Mouse (Mus musculus): ENCODE data around the gene Slc16a2. TPM values are rescaled to one million over a fixed set of nuclear protein-coding genes. Genes with fewer than 3 reads are reported as not detected.

The Slc16a2 gene
- 1.1 TPM for polyA plus RNA-seq (2014; fragmentation: Illumina TruSeq; extraction: RNeasy Lipid Tissue Mini Kit (QIAGEN cat#74804); ENCODE audit: low replicate concordance)

DNA sequence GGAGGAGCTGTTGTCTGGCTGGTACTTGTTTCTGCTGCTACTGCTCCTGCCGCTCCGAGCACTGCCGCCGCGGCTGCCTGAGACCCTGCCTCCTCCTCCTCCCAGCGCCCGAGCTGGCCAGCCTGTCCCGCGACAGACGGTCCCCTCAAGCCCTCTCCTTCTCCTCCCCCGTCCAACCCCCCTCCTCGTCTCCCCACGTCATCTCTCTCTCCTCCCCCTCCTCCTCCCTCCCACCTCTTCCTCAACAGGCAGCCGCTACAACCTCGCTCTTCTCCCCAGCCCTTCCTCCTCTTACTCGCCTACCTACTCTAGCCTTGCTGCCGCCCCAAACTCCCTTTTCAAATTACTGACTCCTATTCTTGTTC, at the start of gene Slc16a2:
TSS of gene Slc16a2 (minus strand) at position 152 of the 365 bp plus-strand sequence.

Other genes starting within 250 kb of the Slc16a2 start
- gene Zcchc13, start 191.4 kb downstream of the Slc16a2 start, polyA plus RNA-seq (2014; fragmentation: Illumina TruSeq; extraction: RNeasy Lipid Tissue Mini Kit (QIAGEN cat#74804); ENCODE audit: low replicate concordance) = not detected
- gene Rlim, start 159.3 kb upstream of the Slc16a2 start, polyA plus RNA-seq (2014; fragmentation: Illumina TruSeq; extraction: RNeasy Lipid Tissue Mini Kit (QIAGEN cat#74804); ENCODE audit: low replicate concordance) = 54.6 TPM